Mouse (Mus musculus) thymus, adult 2 months (tissue): ENCODE measurements around the gene Polr2f.

Experiments
- CTCF ChIP-seq: fragments of 200-500 bp; IDR thresholded peaks from 2 replicates; pipeline ENCODE4 v1.5.1; 2012; ENCODE audit warnings: mild to moderate bottlenecking, control low read depth, low read length, moderate library complexity, borderline replicate concordance; ENCODE audit not compliant: control insufficient read depth, poor library complexity, insufficient read depth; ENCODE audit errors: extremely low read depth
- POLR2A ChIP-seq: fragments of 200-500 bp; IDR thresholded peaks from 2 replicates; pipeline ENCODE4 v1.6.1; 2012; ENCODE audit warnings: mild to moderate bottlenecking, low read length, control low read depth, moderate library complexity; ENCODE audit not compliant: control insufficient read depth, poor library complexity, insufficient read depth; ENCODE audit errors: extremely low read depth

DNA sequence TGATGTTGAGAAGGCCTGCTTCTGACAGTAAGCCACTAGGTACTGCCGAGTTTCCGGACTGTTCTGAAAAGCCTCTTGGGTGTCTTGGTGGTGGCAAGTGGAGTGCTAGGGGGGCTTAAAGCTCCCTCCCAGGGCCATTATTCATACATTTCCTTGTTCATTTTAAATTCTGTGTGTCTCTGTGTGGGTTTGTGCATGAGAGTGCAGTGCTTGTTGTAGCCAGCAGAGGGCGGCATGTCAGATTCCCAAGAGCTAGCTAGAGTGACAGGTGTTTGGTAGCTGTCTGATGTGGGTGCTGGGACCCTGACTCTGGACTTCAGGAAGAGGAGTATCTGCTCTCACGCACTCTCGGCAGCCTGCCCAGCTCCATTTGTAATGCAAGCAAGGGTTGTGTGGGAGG lies 12.6 kb upstream of the Polr2f start:
- TF ChIP-seq CTCF: peak; percentile 28; the same call in 1 of the 2 replicates
- no peak for TF ChIP-seq POLR2A
